Mouse (Mus musculus) heart, adult 2 months (tissue): ENCODE data around the gene Arhgap18.

Experiments
- CTCF ChIP-seq: fragments of 200-600 bp; IDR thresholded peaks from 2 replicates; pipeline ENCODE4 v1.8.1; 2022; ENCODE audit warnings: antibody characterized with exemption, mild to moderate bottlenecking, moderate library complexity
- EP300 ChIP-seq: fragments of 200-500 bp; IDR thresholded peaks from 2 replicates; pipeline ENCODE4 v1.6.1; 2011; ENCODE audit warnings: low read depth, low read length, control low read depth; ENCODE audit not compliant: insufficient read depth

GRCm38 (mm10) chr10:26889226-26889625 lies 136.0 kb downstream of the Arhgap18 start:
- no peak for TF ChIP-seq CTCF
- TF ChIP-seq EP300 = no peak
